Mouse (Mus musculus) T-helper 1 cell (primary cell): ENCODE results near the gene Ubxn7.

Experiments
- in situ Hi-C: fragments of 300-600 bp; cut with MboI, MseI; formaldehyde crosslinking; loops from one replicate; pipeline ENCODE4 v1.15.1; 2025; ENCODE audit warnings: high pct_unique_total_duplicates

Gene Ubxn7

GRCm38 (mm10) chr16:32431926-32432325 is 99.9 kb downstream of the Ubxn7 start:
- in situ Hi-C loops: no loop called here

- in situ Hi-C loops: no loop called here
Observed at GRCm38 (mm10) chr16:32433138-32433537, 101.1 kb downstream of the Ubxn7 start.

- in situ Hi-C loops: no loop called here
Observed at GRCm38 (mm10) chr16:32434066-32434465, 102.0 kb downstream of the Ubxn7 start.

- in situ Hi-C loops: no loop called here
Observed at GRCm38 (mm10) chr16:32434691-32435090, 102.6 kb downstream of the Ubxn7 start.

- in situ Hi-C loops: no loop called here
Observed at GRCm38 (mm10) chr16:32436657-32437056, 104.6 kb downstream of the Ubxn7 start.

GRCm38 (mm10) chr16:32437266-32437665 is 105.2 kb downstream of the Ubxn7 start:
- in situ Hi-C loops: no loop called here

GRCm38 (mm10) chr16:32441432-32441831 is 109.4 kb downstream of the Ubxn7 start:
- in situ Hi-C loops: no loop called here
